Mouse (Mus musculus) naive thymus-derived CD4-positive, alpha-beta T cell, adult 2 months (primary cell): ENCODE measurements around the gene Hes3.

Experiments
- DNase-seq: peaks from one replicate; pipeline ENCODE4 v3.0.0-alpha.2; 2011; ENCODE audit warnings: low read depth

Gene Hes3

GRCm38 (mm10) chr4:152253183-152253759 lies 38.2 kb downstream of the Hes3 start:
- no peak for DNase-seq

GRCm38 (mm10) chr4:152250615-152251014 lies 40.8 kb downstream of the Hes3 start:
- DNase-seq = no peak

GRCm38 (mm10) chr4:152247195-152247594 lies 44.3 kb downstream of the Hes3 start:
- DNase-seq = peak; percentile 49

GRCm38 (mm10) chr4:152246011-152246410 lies 45.5 kb downstream of the Hes3 start:
- no peak for DNase-seq

GRCm38 (mm10) chr4:152244545-152245522 lies 46.6 kb downstream of the Hes3 start:
- no peak for DNase-seq

- no peak for DNase-seq
Observed at GRCm38 (mm10) chr4:152243969-152244368, 47.5 kb downstream of the Hes3 start.

- DNase-seq = no peak
Observed at GRCm38 (mm10) chr4:152243241-152243891, 48.1 kb downstream of the Hes3 start.

- peak; percentile 26 for DNase-seq
Observed at GRCm38 (mm10) chr4:152239974-152240373, 51.5 kb downstream of the Hes3 start.
